ENCODE assay signal across 9 mouse cellular contexts in the genomic region with DNA sequence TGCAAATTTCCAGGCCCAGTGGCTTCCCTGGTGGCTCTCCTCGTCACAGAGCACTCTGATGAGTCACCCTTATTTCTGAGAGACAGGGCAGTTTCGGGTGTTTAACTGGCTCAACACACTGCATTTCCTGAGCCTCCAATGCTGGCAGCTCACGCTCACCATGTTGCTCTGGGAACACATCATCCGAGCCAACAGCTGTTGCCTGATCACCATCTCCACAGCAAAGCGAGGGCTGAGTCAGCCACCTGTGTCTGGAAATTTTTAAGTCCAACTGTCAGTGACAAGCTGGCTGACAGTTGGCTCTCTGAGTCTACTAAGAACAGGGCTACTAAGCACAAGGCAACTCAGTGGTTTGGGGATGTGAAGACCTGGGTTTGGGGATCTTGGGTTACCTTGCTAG. TPM values are rescaled to one million over a fixed set of nuclear protein-coding genes. Genes with fewer than 3 reads are reported as not detected.
DNase-seq lines count a peak whose midpoint lies in the region; ATAC-seq and TF ChIP-seq lines count a peak whose summit lies in the region.
"Had no signal": no experiment of that assay in that cellular context is flagged by ENCODE, and none has a peak within 500 bp of the region (broad histone marks: within the 10 kb centered on the region; RNA-seq: fewer than 3 reads in every experiment).

No protein-coding gene starts in this region.

- ATAC-seq in megakaryocyte, adult 5-6 weeks (ENCODE audit: poor library complexity, severe bottlenecking): no peak
- ATAC-seq in forebrain, embryonic 15.5 days (replicated peaks): no peak
- ATAC-seq: inflammation-experienced regulatory T-cells, adult 6 months had no signal

- H3K27ac ChIP-seq in forebrain, embryonic 15.5 days (replicated peaks): no peak overlapping the region
- H3K27ac ChIP-seq: heart, embryonic 13.5 days had no signal

- H3K9ac ChIP-seq in forebrain, embryonic 15.5 days (replicated peaks): no peak overlapping the region
- H3K9ac ChIP-seq: heart, embryonic 13.5 days had no signal

- TF ChIP-seq POLR2A in myocyte (IDR thresholded peaks at IDR 0.05; ENCODE audit: insufficient read length, low read depth): no peak

- peak; percentile 25 to 27 for DNase-seq in frontal cortex, postnatal 25 days (ENCODE audit: low spot score in 2 of 2)
- peak; percentile 46 to 70 for DNase-seq in thymus, postnatal 36 days
- DNase-seq in cerebellum, postnatal 36 days: no peak

- H3K4me1 ChIP-seq in megakaryocyte, embryonic 14.5 days: peaks cover 63% of the 10 kb centered on the region
- H3K4me1 ChIP-seq in forebrain, embryonic 15.5 days: peaks cover 13% of the 10 kb centered on the region

- H3K4me3 ChIP-seq in megakaryocyte, embryonic 14.5 days (replicated peaks): peak overlapping the region; percentile 82
- H3K4me3 ChIP-seq in myocyte: no peak overlapping the region
- H3K4me3 ChIP-seq in forebrain, embryonic 15.5 days: no peak overlapping the region
- H3K4me3 ChIP-seq: heart, embryonic 13.5 days had no signal

- H3K27me3 ChIP-seq in megakaryocyte, embryonic 14.5 days (replicated peaks): peaks cover 20% of the 10 kb centered on the region
- peaks cover 12% of the 10 kb centered on the region for H3K27me3 ChIP-seq in myocyte (ENCODE audit: control insufficient read depth, insufficient read depth, insufficient read length)
- peaks cover 14% of the 10 kb centered on the region for H3K27me3 ChIP-seq in forebrain, embryonic 15.5 days

- H3K36me3 ChIP-seq in megakaryocyte, embryonic 14.5 days (replicated peaks; ENCODE audit: low read length): no peaks in the 10 kb centered on the region
- H3K36me3 ChIP-seq in myocyte (ENCODE audit: control insufficient read depth, insufficient read depth): no peaks in the 10 kb centered on the region
- H3K36me3 ChIP-seq in forebrain, embryonic 15.5 days: no peaks in the 10 kb centered on the region
- H3K36me3 ChIP-seq: heart, embryonic 13.5 days had no signal

- no peak overlapping the region for H3ac ChIP-seq in myocyte (ENCODE audit: control insufficient read depth, insufficient read length)

- no peaks in the 10 kb centered on the region for H3K79me2 ChIP-seq in myocyte (ENCODE audit: control insufficient read depth, insufficient read depth)

- WGBS in forebrain, embryonic 15.5 days: 74% methylated on average over 5 of the region's 5 CpGs

- H3K4me2 ChIP-seq in myocyte (ENCODE audit: low read depth): peak overlapping the region; percentile 12
- no peak overlapping the region for H3K4me2 ChIP-seq in forebrain, embryonic 15.5 days (replicated peaks)
- H3K4me2 ChIP-seq: heart, embryonic 13.5 days had no signal

- no peaks in the 10 kb centered on the region for H3K9me3 ChIP-seq in megakaryocyte, embryonic 14.5 days
- no peaks in the 10 kb centered on the region for H3K9me3 ChIP-seq in forebrain, embryonic 15.5 days
- H3K9me3 ChIP-seq: heart, embryonic 13.5 days had no signal

TF ChIP-seq in myocyte, 11 proteins besides CTCF, POLR2A, EP300 and RAD21:
- TF ChIP-seq MYOD1 (IDR thresholded peaks at IDR 0.05; ENCODE audit: control insufficient read depth in 1 of 3, insufficient read length in 2 of 3, low read depth in 2 of 3) (peak; percentile 44 to 83 (median 56)), E2F4 (IDR thresholded peaks at IDR 0.05; ENCODE audit: insufficient read depth) (no peak), TCF3 (IDR thresholded peaks at IDR 0.05; ENCODE audit: insufficient read length, low read depth) (peak; percentile 4), REST (IDR thresholded peaks at IDR 0.05; ENCODE audit: insufficient read depth, insufficient read length) (no peak), USF1 (IDR thresholded peaks at IDR 0.05; ENCODE audit: low read depth) (no peak), POLR2AphosphoS2 (IDR thresholded peaks at IDR 0.05; ENCODE audit: insufficient read length, low read depth) (no peak), MYOG (IDR thresholded peaks at IDR 0.05; ENCODE audit: control insufficient read depth in 1 of 3, insufficient read depth in 1 of 3, insufficient read length in 2 of 3, low read depth in 2 of 3) (peak in 2 of 3 experiments; percentile 53 to 75), SRF (IDR thresholded peaks at IDR 0.05; ENCODE audit: control insufficient read depth, insufficient read length, low read depth) (no peak), TCF12 (IDR thresholded peaks at IDR 0.05; ENCODE audit: insufficient read depth, poor library complexity, severe bottlenecking) (peak; percentile 1), CEBPB (IDR thresholded peaks at IDR 0.05; ENCODE audit: insufficient read depth, poor library complexity, severe bottlenecking) (no peak), MAX (IDR thresholded peaks at IDR 0.05; ENCODE audit: low read depth) (no peak)

RNA-seq across cellular contexts. Expression of a gene that starts 4.1 kb away (rescaled TPM):
- 1.9 and 2.9 TPM in 2 replicates for polyA plus RNA-seq in megakaryocyte, embryonic 14.5 days (2012; ENCODE audit: insufficient read depth, low replicate concordance)
- total RNA-seq in megakaryocyte, adult 5-6 weeks (2015): 35.0 and 35.3 TPM in 2 replicates
- total RNA-seq in megakaryocyte, adult 5-6 weeks (2017): 33.4 and 38.9 TPM in 2 replicates
- polyA plus RNA-seq in myocyte (2012; fragmentation: generic; extraction: Trizol): 0.01 TPM
- polyA plus RNA-seq in forebrain, embryonic 15.5 days (2015; fragmentation: Nextera tagmentation; extraction: Ambion mirVana): 5.8 TPM in 2 replicates

Comparison
In these comparisons a context has a peak if more than half of its experiments do, and no peak if none do; other contexts are left out.
1. DNase-seq: peak in frontal cortex, postnatal 25 days (2 of 2) and thymus, postnatal 36 days (2 of 2); none in cerebellum, postnatal 36 days (0 of 2).